Mouse (Mus musculus) stomach, postnatal 0 days (tissue): ENCODE data around the gene Ktn1.

Experiments used
- CTCF ChIP-seq: IDR thresholded peaks from 2 replicates; pipeline ENCODE4 v1.5.1; 2016; ENCODE audit warnings: antibody characterized with exemption, low read depth, mild to moderate bottlenecking, moderate library complexity
- EP300 ChIP-seq: optimal IDR thresholded peaks from 2 replicates; pipeline ENCODE3; 2016; ENCODE audit warnings: antibody characterized with exemption

DNA sequence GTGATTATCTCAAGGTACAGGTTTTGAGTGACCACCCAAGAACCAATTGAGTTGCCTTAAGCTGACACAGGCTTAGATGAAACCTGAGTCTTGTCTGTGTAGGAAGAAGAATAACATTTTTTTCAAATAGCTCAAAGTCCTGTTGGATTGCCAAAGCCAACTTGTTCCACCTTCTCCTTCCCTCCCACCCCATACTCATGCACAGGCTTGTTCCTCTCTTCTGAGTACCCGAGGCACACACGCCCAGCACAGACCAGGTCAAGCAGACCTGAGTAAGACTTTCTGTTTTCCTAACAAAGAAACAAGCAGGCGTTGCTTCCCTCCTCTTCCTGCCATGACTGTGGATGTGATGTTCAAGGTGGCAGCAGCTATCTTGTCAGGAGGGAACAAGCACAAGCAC lies 23.4 kb upstream of the Ktn1 start:
- TF ChIP-seq CTCF (no peak), EP300 (no peak)
